Mouse (Mus musculus) kidney, adult 9 months (tissue): Measurements from ENCODE around the gene Epn3.
A peak's percentile ranks its signal among the peaks of the same experiment; 100 is the strongest.

ENCODE experiments used
- DNase-seq: peaks from one replicate; pipeline ENCODE4 v3.0.0; 2022

Gene Epn3

GRCm38 (mm10) chr11:94499661-94500152 lies at the start of gene Epn3:
Gene Epn3, minus strand, starts transcription at chr11:94499974.
- peak; percentile 44 for DNase-seq

- peak; percentile 98 for DNase-seq
These were observed 49.3 kb upstream of the Epn3 start, which contains the start of gene Rsad1 for GRCm38 (mm10) chr11:94548888-94549690. Gene Rsad1, minus strand, starts transcription at chr11:94549255.

GRCm38 (mm10) chr11:94548041-94548784 lies 48.4 kb upstream of the Epn3 start:
- peak; percentile 62 for DNase-seq

- DNase-seq = no peak
These were observed 47.5 kb upstream of the Epn3 start for GRCm38 (mm10) chr11:94547271-94547670.

- DNase-seq = no peak
These were observed 46.6 kb upstream of the Epn3 start for GRCm38 (mm10) chr11:94546381-94546780.

GRCm38 (mm10) chr11:94544422-94544821 lies 44.6 kb upstream of the Epn3 start:
- no peak for DNase-seq

- DNase-seq = peak; percentile 96
These were observed 44.2 kb upstream of the Epn3 start for GRCm38 (mm10) chr11:94543932-94544331.

- DNase-seq = no peak
These were observed 43.6 kb upstream of the Epn3 start for GRCm38 (mm10) chr11:94543344-94543743.

- DNase-seq = no peak
These were observed 42.6 kb upstream of the Epn3 start for GRCm38 (mm10) chr11:94542400-94542799.

GRCm38 (mm10) chr11:94539761-94540160 lies 40.0 kb upstream of the Epn3 start:
- DNase-seq = no peak

- no peak for DNase-seq
These were observed 39.0 kb upstream of the Epn3 start for GRCm38 (mm10) chr11:94538733-94539292.

GRCm38 (mm10) chr11:94533171-94533570 lies 33.4 kb upstream of the Epn3 start:
- no peak for DNase-seq

GRCm38 (mm10) chr11:94528879-94529278 lies 29.1 kb upstream of the Epn3 start:
- no peak for DNase-seq

GRCm38 (mm10) chr11:94526171-94526879 lies 26.6 kb upstream of the Epn3 start:
- DNase-seq = no peak

GRCm38 (mm10) chr11:94521219-94521843 lies 21.6 kb upstream of the Epn3 start, which contains the start of gene Mycbpap:
Gene Mycbpap, minus strand, starts transcription at chr11:94521742.
- peak; percentile 54 for DNase-seq

GRCm38 (mm10) chr11:94513452-94513851 lies 13.7 kb upstream of the Epn3 start:
- no peak for DNase-seq

GRCm38 (mm10) chr11:94508976-94509375 lies 9.2 kb upstream of the Epn3 start:
- DNase-seq = peak; percentile 49

- no peak for DNase-seq
These were observed 1.7 kb upstream of the Epn3 start for GRCm38 (mm10) chr11:94501482-94501881.

GRCm38 (mm10) chr11:94500362-94500761 lies 588 bp upstream of the Epn3 start:
- no peak for DNase-seq

GRCm38 (mm10) chr11:94499035-94499434 lies 739 bp downstream of the Epn3 start:
- peak; percentile 27 for DNase-seq

GRCm38 (mm10) chr11:94498093-94498996 lies 1.4 kb downstream of the Epn3 start:
- DNase-seq = peak; percentile 79
